Mouse (Mus musculus): ENCODE results near the gene 9330161L09Rik.

- TF ChIP-seq JUND (IDR thresholded peaks at IDR 0.05; ENCODE audit: low read depth, low read length) (no peak), EP300 (IDR thresholded peaks at IDR 0.05; ENCODE audit: low read depth in 1 of 2, low read length in 2 of 2) (no peak), MAFK (IDR thresholded peaks at IDR 0.05; ENCODE audit: borderline replicate concordance, low read depth, low read length) (no peak), CTCF (IDR thresholded peaks at IDR 0.05 in 2 of 3, conservative IDR thresholded peaks at IDR 0.05 in 1 of 3; ENCODE audit: control insufficient read depth in 1 of 3, insufficient read depth in 1 of 3, low read depth in 2 of 3, low read length in 3 of 3, poor library complexity in 1 of 3, severe bottlenecking in 1 of 3) (no peak), POLR2A (IDR thresholded peaks at IDR 0.05; ENCODE audit: control insufficient read depth in 1 of 2, insufficient read depth in 1 of 2, low read depth in 1 of 2, low read length in 2 of 2, poor library complexity in 1 of 2) (no peak), TAL1 (IDR thresholded peaks at IDR 0.05; ENCODE audit: low read length) (no peak), ZKSCAN1 (IDR thresholded peaks at IDR 0.05; ENCODE audit: low read depth, low read length) (no peak), MYC (IDR thresholded peaks at IDR 0.05; ENCODE audit: low read depth, low read length) (no peak), E2F4 (IDR thresholded peaks at IDR 0.05; ENCODE audit: borderline replicate concordance, low read depth, low read length) (no peak), GATA1 (IDR thresholded peaks at IDR 0.05; ENCODE audit: low read depth, low read length) (no peak), TBP (IDR thresholded peaks at IDR 0.05; ENCODE audit: low read depth, low read length) (no peak), SMC3 (IDR thresholded peaks at IDR 0.05; ENCODE audit: low read depth, low read length) (no peak), ETS1 (IDR thresholded peaks at IDR 0.05; ENCODE audit: low read depth, low read length) (no peak)
Measured at GRCm38 (mm10) chr12:103433430-103433829, 25.8 kb upstream of the 9330161L09Rik start.
